Mouse (Mus musculus) lung, postnatal 25 days (tissue): ENCODE measurements around the gene Mrc2.

Experiments
- DNase-seq: peaks from one replicate; pipeline ENCODE4 v3.0.0; 2022; ENCODE audit warnings: low spot score

Mrc2 gene

DNA sequence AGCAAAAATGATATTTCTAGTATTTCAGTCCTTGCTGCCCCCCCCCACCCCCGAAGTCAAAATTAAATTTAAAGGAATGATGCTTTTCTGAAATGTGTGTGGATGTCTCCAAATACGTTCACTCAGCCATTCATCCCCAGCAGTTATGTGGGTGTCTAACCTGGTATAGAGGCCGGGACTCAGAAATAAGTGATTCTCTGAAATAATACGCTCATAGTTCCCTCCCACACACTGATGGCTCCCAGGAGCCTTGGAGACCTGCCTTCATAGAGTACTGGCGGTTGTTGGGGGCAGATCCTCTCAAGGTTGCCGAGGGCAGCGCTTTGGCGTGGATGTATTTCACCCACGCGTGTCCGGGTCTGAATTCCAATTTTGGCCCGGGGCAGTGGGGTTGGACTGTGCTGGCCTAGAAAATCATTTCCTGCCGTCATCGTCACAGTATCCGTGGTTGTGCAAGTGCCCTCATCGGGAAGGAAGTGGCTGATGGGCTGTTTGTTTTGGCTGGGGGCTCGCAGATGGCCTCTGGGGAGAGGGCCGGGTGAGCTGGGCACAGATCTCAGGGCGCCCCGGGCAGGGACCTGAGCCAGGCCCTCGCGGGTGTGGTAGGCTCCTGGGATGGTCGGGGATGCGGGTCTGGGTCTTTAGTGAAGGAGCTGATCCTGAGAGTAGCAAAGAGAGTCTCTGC is 19.0 kb downstream of the Mrc2 start:
- DNase-seq, result peak; percentile 74

DNA sequence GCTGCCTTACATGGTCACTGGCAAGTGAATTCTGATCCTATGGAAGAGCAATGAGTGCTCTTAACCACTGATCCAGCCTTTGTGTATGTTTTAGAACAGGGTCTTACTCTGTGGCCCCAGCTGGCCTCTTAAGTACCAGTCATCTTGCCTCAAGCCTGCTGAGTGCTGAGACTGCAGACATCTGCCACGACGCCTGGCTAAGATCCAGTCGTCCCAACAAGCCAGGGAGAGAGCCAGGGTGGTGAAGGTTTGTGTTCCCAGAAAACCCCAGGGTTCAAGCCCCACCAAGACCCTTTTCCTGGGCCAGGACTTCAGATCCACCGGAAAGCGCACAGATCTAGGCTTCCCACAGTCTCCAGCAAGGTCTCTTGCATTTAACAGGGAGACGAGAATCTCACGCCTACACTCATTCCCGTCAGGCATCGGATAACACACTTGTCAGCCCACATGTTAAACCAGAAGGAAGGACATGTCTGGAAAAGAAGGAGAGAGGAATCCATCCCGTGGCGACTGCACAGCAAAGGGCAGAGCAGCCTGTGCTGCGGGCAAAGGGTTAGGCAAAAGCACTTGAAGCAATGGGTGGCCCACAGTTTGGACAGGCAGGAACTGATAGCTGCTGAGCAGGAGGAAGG is 20.0 kb downstream of the Mrc2 start:
- no peak for DNase-seq

DNA sequence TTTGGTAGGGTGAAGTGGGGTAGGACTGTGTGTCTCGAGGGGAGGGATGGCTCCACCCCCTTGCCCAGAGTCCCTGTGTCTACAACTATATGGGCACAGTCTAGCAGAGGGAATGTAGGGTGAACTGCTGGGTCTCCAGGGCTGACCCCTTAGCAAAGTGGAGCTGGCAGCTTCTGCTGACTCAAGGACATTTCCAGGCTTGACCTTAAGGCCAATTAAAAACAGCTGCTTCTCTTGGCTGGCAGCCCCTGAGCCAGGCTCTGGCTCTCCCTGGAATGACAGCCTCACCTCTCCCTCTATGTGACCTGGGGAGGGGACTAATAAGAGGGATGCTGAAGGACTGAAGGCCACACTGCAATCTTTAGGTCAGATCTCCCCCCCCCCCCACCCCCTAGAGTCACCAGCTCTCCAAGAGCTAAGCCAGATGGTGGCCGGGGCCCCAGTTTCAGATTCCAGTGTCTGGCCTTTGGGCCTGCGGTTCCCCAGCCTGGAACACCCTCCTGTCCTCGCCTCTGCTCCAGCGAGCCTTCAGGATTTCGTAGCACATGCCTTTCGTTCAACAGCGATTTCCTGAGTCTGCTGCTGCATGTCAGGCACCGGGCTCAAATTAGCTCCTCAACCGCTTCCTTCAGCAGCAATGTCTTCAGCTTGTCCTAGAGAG is 20.7 kb downstream of the Mrc2 start:
- DNase-seq, result peak; percentile 53

DNA sequence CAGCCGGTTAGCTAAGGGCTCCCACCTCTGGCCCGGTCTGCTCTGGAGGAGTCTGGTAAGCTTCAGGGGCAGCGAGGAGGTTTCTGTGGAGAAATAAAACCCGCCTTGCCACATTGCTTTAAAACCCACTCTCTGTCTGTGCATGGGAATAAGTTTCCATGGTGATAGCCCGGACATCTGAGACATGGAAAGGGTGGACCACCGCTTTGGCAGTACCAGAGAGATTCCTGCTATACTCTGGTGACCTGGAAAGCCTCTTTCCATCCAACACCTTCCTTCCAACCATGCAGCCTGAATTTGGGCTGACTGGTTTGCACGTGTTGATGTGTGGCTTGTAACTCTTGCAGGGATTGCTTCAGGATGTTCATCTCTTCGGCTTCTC is 21.2 kb downstream of the Mrc2 start:
- DNase-seq, result no peak

DNA sequence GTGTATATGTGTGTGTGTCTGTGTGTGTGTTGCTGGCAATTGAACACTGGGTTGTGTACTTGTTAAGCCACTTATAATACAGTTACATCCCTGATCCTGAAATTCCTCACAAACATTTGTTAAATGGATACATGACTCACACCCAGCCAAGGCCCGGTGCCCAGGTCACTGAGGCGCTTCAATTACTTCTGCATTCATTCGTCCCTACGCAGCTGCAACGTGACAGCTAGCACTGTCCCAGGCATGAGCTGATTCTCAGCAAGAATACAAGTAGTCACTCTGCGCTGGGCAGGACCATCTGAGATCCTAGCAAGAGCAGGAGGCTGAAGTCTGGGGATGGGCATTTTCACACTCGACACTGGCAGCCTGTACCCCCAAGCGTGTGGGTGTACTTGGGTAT is 22.9 kb downstream of the Mrc2 start:
- DNase-seq, result peak; percentile 14

DNA sequence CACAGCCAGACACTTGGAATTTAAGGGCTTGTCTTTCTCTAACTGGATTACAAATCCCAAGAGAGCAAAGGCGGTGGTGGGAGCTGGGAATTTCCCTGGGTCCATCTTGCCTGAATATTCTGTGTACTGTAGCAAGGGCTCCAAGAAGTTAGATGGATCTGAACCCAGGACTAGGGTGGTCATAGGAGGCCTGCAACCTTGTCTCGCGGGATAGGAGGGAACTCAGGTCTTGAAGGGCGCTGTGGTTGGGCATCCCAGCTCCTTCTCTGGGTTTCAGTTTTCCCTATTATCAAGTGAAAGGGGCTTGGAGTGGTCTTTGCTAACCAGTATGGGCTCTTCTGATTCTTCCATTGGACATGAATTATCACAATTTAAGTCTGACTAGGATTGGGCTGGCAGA is 23.7 kb downstream of the Mrc2 start:
- DNase-seq, result no peak

DNA sequence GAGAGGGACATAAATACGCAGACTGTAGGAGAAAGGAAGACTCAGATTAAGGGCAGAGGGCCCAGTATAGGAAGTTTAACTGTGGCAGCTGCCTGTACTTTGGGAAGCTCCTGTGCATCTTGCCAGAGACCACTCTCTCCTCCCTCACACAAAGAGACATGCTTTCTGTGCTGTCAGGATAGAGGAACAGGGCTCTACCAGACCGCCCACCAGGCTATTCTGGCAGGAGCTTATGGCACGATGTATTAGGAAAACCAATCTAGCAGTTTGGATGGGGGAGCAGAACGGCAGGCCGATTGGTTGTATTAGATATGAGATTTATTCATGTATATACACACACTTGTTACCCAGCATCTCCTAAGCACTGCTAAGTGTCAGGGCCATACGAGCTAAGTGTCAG is 25.3 kb downstream of the Mrc2 start:
- no peak for DNase-seq

DNA sequence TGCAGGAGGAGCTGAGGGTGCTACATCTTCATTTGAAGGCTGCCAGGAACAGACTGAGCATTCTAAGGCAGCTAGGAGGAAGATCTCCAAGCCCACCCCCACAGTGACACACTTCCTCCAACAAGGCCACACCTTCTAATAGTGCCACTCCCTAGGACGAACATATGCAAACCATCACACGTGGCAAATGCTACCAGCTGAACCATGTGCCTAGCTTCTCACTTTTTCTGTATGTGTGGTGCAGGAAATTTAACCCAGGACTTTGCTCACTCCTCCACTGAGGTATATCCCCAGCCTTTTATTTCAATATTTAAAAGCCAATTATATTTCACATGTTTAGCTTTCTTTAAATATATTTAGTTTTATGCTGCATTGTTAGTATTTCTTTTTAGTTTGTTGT is 28.6 kb downstream of the Mrc2 start:
- no peak for DNase-seq

DNA sequence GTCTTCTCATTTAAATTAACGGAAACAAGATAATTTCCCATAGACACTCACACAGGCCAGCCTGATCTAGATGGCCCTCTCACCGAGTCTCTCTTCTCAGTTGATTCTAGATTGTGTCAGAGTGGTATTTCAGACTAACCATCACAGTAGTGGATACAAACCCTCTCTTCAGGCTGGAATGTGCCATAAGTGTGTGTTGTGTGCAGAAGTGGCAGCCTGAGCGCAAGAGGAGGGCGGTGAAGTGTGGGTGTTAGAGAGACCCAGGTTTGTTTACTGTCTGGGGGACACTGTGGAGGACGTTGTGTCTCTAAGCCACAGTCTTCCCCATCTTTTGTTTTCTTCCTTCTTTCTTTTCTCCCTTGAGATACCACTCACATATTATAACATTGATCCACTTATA is 31.1 kb downstream of the Mrc2 start:
- peak; percentile 34 for DNase-seq

DNA sequence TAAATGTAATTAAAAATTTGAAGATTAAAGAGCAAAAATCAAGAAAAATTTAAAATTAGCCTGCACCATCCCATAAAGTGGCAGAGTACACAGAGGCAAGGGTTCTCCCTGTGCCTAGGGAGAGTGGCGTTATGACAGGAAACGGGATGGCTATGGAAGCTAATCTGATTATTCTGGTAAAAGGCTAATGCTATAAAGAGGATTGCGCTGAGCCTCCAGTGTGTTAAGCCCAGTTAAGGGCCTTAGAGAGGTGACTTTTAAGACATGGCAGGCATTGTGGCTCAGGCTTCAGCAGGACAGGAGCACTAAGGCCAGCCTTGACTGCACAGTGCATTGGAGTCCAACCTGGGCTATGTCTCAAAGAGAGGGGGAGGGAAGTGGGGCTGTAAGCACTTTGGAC is 34.7 kb downstream of the Mrc2 start:
- no peak for DNase-seq

DNA sequence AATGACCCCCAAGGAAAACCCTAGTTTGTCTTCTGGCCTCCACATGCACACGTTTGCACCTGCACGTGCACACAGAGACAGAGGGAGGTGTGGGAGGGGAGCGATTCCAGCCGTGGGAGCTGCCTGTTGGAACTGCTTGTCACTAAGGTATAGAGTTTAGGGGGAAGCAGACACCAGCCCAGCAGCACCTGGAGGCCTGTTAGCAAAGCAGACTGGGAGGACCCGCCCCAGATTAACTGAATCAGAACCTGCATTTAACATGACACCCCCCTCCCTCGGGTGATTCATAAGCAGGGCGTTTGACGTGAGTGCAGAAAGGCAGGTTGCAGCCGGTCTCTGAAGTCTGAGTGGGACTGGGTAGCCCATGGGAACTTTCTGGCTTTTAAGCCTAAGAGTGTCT is 37.5 kb downstream of the Mrc2 start:
- DNase-seq, result no peak

DNA sequence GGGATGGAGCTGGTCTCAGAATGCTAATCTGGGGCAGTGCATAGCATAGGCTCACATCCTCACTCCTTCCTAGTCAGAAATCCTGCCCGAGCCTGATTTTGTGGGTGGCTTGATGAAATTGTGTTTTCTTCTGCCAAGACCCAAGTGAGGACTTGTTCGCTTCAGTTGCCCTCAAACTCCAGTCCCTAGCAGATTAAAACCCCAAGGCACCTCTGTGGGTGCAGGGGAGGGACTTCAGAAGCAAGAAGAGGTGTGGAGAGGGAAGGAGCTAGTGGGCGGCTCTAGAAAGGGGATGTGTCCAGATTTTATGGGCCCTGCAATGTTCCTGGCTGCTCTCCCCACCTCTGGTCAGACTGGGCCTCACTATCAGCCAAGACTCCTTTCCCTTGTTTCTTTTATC is 38.7 kb downstream of the Mrc2 start:
- no peak for DNase-seq

DNA sequence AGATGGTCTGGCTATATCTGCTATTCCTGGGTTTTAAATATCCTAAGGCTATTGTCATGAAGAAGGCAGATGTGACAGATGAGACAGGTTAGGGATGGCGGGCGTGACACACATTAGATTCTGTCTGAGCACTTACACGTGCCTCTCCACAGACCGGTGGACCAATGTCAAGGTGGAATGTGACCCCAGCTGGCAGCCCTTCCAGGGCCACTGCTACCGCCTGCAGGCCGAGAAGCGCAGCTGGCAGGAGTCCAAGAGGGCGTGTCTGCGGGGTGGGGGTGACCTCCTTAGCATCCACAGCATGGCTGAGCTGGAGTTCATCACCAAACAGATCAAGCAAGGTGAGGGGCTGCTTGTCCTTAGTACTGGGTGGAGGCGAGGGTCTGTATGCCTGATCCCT is 39.3 kb downstream of the Mrc2 start:
- DNase-seq, result no peak

DNA sequence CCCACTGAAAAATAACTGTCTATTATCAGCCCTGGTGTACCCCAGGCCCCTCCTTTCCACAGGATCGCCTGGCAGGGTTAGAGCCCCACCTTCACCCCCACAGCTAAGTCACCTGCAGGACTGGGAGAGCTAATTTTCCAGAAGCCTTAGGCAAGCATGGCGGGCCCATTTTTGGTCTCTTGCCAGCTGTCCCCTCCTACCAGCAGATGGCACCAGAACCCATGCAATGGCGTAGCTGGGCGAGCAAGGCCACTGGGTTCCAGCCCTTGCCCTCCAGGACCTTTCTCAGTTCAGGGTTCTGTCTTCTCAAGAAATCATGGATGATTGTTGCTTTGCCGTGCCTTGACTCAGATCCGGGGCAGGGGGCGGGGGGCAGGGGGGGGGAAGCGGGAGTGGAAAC is 40.0 kb downstream of the Mrc2 start:
- peak; percentile 62 for DNase-seq

DNA sequence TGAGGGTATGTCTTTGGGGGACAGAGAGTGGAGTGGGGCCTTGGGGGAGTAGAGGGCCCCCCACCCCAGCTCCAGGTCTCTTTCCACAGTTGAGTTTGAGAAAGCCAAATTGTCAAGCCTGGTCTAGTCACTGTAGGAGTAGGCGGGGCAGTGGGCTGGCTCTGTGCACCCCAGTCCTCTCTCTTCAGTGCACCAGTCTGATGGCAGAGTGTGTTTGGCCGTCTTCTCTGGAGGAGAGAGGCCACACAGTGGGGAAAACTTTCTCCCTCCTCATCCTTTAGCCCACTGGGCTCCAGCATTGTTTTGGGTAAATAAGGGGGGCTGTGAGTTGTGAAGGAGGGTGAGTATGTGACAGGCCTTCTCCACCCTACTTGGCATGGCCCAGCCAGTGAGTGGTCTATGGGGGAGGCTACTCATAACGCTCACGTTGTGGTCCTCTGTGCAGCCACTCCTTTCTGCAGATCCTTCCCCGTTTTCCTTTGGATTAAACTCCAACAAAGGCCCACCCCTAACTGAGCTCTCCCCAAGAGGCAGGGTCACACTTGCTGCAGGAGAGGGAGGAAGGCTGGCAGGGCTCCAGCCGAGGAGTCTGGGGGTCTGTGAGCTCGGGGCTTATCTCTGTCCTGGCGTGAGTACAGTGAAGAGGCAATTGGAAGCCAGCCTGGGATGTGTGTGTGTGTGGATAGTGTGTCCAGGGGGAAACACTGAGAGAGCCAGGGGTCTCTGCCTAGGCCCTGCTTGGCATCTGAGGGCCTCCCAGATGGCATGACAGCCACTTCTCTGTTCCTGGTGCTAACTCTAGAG is 41.6 kb downstream of the Mrc2 start:
- DNase-seq, result no peak

DNA sequence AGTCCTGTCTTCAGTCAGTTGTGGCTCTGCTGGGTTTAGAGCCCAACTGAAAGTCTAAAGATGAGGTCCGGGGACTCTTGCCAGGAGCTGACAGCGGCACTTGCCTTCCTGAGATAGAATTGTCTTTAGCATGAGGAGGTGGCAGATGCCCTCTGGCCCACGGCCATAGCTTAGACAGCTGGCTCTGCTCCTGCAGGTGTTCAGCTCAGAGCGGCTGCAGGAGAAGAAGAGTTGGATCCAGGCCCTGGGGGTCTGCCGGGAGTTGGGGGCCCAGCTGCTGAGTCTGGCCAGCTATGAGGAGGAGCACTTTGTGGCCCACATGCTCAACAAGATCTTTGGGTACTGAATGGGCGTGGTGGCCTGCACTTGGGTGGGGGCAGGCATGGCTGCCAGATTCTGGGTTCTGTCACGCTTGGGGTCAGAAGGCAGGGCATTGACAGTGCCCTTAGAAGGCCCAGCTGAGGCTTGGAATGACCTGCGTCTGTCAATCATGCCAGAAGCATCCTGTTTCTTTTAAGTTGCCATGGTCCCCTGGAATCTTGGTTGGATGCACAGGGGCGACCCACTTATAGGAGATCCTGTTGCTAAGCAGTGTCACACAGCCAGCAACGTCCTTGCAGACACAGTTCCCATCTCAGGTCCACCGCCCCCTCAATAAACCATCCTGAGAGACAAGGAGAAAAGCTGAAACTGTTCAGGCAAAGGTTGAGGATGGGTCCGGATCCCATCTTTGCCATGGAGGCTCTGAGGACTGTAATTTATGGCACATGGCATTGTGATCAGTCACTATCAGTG is 46.4 kb downstream of the Mrc2 start:
- no peak for DNase-seq

DNA sequence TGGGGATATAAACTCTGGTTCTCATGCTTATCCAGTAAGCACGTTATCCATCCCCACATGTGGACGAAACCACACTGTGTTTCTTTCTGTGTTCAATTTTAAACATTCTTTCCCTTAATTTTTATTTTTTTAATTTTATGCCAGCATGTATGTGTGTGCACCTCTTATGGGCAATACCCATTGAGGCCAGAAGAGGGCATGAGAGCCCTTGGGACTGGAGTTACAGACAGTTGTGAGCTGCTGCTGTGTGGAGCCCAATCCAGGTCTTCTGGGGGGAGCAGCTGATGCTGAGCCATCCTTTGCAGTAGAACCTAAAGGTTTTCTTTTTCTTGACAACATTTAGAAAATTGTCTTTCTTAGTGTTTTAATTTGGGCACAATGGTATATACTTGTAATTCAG is 52.8 kb downstream of the Mrc2 start:
- peak; percentile 36 for DNase-seq

DNA sequence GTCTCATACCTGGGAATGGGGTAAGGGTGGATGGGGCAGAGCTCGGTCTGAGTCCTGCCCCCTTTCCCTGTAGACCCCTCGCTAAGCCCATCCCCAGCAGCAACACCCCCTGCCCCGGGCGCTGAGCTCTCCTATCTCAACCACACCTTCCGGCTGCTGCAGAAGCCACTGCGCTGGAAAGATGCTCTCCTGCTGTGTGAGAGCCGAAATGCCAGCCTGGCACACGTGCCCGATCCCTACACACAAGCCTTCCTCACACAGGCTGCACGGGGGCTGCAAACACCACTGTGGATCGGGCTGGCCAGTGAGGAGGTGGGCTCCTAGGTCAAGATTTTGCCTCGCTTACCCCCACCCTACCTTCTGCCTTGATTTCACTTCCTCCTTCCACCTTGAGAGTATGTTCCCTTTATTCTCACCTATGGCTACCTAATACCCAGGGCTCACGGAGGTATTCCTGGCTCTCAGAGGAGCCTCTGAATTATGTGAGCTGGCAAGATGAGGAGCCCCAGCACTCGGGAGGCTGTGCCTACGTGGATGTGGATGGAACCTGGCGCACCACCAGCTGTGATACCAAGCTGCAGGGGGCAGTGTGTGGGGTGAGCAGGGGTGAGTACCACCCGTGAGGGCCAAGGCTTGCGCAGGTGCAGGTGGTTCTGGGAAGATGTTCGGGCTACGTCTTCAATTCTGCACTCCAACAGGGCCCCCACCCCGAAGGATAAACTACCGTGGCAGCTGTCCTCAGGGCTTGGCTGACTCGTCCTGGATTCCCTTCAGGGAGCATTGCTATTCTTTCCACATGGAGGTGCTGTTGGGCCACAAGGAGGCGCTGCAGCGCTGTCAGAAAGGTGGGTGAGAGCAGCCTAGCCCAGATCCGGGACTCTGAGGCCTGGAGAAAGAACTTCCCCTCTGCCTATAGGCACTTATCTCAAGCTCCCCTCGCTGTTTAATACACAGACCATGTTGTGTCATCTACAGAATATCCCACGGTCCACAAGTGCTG is 55.0 kb downstream of the Mrc2 start:
- DNase-seq, result peak; percentile 83

DNA sequence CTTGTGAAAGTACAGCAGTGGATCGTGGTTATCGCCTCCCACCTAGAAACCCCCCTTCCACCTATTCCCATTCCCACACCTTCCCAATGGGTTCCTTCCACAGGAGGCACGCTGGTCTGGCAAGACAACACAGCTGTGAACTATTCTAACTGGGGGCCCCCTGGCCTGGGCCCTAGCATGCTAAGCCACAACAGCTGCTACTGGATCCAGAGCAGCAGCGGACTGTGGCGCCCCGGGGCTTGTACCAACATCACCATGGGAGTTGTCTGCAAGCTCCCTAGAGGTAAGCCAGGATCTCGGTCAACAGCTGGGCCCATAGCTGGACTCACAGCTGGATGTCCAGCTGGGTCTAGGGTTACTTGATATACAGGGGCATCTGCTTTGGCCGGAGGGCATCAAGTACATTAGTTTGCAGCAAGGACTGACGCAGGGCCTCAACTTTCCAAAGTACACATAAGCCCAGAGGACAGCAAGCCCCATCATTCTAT is 56.1 kb downstream of the Mrc2 start:
- DNase-seq, result no peak

DNA sequence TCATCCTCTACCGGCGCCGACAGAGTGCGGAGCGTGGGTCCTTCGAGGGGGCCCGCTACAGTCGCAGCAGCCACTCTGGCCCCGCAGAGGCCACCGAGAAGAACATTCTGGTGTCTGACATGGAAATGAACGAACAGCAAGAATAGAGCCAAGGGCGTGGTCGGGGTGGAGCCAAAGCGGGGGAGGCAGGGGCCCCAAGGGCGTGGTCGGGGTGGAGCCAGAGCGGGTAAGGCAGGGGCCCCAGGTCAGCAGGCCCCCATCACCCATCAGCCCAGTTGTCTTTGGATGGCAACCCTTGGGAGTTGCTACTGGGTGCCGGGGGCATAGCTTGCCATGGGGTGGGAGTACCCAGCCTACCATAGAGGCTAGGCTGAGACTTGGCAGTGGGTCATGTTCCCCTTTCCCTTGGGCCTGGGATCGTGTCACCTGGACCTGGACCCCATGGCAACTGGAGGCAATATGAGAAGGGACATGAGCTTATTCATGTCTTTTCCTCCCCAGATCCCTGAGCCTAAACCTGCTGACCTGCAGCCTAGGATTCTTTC is 57.4 kb downstream of the Mrc2 start:
- DNase-seq, result no peak
